Mouse (Mus musculus): ENCODE measurements around the gene Mast4.

Gene Mast4

GRCm38 (mm10) chr13:102886147-102886546, 448.1 kb downstream of the Mast4 start:
- DNase-seq: no peak

- no peak for DNase-seq
These were observed 453.8 kb downstream of the Mast4 start for GRCm38 (mm10) chr13:102880381-102881076.

GRCm38 (mm10) chr13:102878631-102879030, 455.7 kb downstream of the Mast4 start:
- no peak for DNase-seq

GRCm38 (mm10) chr13:102877766-102878325, 456.5 kb downstream of the Mast4 start:
- DNase-seq: no peak

- DNase-seq: no peak
These were observed 457.1 kb downstream of the Mast4 start for GRCm38 (mm10) chr13:102877154-102877553.

GRCm38 (mm10) chr13:102875520-102875919, 458.8 kb downstream of the Mast4 start:
- DNase-seq: no peak

GRCm38 (mm10) chr13:102875144-102875476, 459.2 kb downstream of the Mast4 start:
- no peak for DNase-seq

GRCm38 (mm10) chr13:102874465-102875143, 459.7 kb downstream of the Mast4 start:
- DNase-seq: no peak

- no peak for DNase-seq
These were observed 460.8 kb downstream of the Mast4 start for GRCm38 (mm10) chr13:102873412-102874016.

- DNase-seq: no peak
These were observed 462.8 kb downstream of the Mast4 start for GRCm38 (mm10) chr13:102871380-102872104.

GRCm38 (mm10) chr13:102869541-102869940, 464.8 kb downstream of the Mast4 start:
- DNase-seq: no peak

GRCm38 (mm10) chr13:102866816-102867215, 467.5 kb downstream of the Mast4 start:
- DNase-seq: no peak

- DNase-seq: no peak
These were observed 468.1 kb downstream of the Mast4 start for GRCm38 (mm10) chr13:102865971-102866724.

GRCm38 (mm10) chr13:102865494-102865893, 468.8 kb downstream of the Mast4 start:
- DNase-seq: no peak

- no peak for DNase-seq
These were observed 469.5 kb downstream of the Mast4 start for GRCm38 (mm10) chr13:102864840-102865239.

GRCm38 (mm10) chr13:102864079-102864478, 470.2 kb downstream of the Mast4 start:
- DNase-seq: no peak

- no peak for DNase-seq
These were observed 471.3 kb downstream of the Mast4 start for GRCm38 (mm10) chr13:102862981-102863380.

- DNase-seq: no peak
These were observed 471.9 kb downstream of the Mast4 start for GRCm38 (mm10) chr13:102862397-102862796.

- DNase-seq: no peak
These were observed 473.6 kb downstream of the Mast4 start for GRCm38 (mm10) chr13:102860733-102861132.

GRCm38 (mm10) chr13:102860135-102860534, 474.2 kb downstream of the Mast4 start:
- no peak for DNase-seq

GRCm38 (mm10) chr13:102857539-102857838, 476.8 kb downstream of the Mast4 start:
- no peak for DNase-seq

GRCm38 (mm10) chr13:102856821-102857538, 477.3 kb downstream of the Mast4 start:
- no peak for DNase-seq

Measured in thymus, postnatal 14 days (tissue).